Mouse (Mus musculus): Measurements from ENCODE around the gene Wdr27.
"Not testable (repeated sequence)": the region's sequence is repeated elsewhere in the genome, so short reads cannot be mapped to it uniquely, and the experiment has no call there.

The Wdr27 gene

DNA sequence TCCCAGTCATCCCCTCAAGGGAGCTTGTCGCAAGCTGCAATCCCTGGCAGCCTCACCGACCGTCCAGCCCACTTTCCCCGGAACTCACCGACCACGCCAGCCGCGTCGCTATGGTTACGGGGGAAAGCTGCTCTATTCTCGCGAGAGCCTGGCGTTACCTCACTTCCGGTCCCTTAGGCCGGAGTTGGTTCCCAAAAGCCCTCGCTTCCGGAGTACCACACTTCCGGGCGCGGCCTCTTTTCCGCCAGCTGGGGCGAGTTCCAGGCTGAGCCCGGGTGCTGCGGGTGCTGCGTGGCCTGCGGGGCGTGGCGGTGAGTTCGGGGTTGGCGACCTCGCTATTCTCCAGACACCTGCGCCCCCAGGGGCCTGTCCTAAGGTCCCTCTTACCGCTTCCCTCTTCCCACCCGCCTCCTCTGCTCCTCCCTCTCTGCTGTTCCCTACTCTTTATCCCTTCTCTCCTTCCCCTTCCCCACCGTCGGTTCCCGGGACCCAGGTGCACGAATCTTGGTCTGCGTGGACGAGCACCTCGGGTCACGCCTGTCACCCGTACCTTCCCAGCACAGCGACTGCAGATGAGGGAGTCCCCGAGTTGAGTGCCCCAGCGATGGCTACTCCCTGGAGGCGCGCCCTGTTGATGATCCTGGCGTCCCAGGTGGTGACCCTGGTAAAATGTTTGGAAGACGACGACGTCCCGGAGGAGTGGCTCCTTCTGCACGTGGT, at the start of gene Wdr27, which contains the start of gene 1600012H06Rik:
TSS of gene Wdr27 (minus strand) at position 150 of the 720 bp plus-strand sequence.
TSS of gene 1600012H06Rik (plus strand) at position 176 of the 720 bp plus-strand sequence.
- DNase-seq (ENCODE audit: low spot score in 2 of 2) = peak; percentile 96 to 98

DNA sequence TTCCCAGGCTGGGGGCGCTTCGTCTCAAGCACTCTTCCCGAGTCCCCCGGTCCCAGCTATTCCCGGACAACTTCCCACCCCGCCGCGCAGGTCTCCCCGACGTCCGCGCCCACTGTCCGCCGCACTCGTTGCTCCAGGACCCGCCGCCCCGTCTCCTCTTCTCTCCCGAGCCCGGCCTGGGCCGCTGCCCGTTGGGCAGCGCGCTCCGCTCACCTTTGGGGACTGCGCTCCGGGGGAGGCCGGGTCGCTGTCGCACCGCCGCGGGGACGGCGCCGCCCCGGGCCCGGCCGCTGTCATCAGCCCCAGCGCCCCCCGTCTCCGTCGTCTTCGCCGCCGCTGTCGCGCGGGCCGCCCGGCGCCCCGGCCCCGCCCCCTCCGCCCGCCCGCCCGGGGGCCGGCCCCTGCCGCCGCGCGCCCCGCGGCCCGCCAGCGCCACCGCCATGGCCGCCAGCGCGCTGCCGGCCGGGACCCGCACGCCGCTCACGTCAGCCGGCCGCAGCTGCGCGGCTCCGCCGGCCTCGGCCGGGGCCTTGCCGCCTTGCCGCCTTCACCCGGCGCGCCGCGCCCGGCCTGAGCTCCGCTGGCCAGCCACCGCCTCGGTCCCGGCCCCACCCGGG, 49.7 kb upstream of the Wdr27 start:
- DNase-seq (ENCODE audit: low spot score in 2 of 2) = not testable (repeated sequence)

- peak in 1 of 2 experiments; percentile 2 for DNase-seq (ENCODE audit: low spot score in 2 of 2)
Measured at GRCm38 (mm10) chr17:14990116-14990702, 47.3 kb upstream of the Wdr27 start.

- not testable (repeated sequence) for DNase-seq (ENCODE audit: low spot score in 2 of 2)
Measured at GRCm38 (mm10) chr17:14978362-14979038, 35.5 kb upstream of the Wdr27 start, which contains the start of the genes 9030025P20Rik and Gm3417. 9030025P20Rik (plus strand) TSS chr17:14978468. Gm3417 (minus strand) TSS chr17:14978790.

DNA sequence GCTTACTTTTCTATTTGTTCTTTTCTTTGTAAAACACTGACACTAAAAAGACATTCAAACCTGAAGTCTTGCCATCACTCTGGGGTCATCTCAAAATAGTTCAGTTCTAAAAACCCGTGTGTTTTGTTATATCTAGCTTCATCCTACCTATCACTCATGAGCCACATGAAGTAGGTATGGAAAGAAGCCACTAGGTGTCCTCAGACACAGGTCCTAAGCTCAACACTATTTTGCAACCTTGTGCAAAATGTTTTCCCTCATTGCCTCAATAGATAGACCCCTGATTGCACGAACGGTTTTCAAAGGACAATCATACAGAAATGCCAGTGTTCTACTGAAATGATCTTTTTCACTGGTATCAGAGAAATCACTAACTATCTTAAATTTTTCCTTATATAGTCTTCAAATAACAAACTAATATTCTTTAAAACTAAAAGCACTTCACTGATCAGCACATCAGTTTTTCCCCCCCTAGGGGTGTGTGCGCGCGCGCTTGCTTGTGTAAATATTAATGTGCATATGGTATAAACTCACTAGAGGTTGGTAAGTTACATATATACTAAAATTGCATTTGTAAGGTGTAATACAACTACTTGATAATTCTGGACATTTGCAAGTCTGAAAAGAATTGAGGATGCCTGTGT, 34.9 kb upstream of the Wdr27 start:
- DNase-seq (ENCODE audit: low spot score in 2 of 2) = not testable (repeated sequence)

DNA sequence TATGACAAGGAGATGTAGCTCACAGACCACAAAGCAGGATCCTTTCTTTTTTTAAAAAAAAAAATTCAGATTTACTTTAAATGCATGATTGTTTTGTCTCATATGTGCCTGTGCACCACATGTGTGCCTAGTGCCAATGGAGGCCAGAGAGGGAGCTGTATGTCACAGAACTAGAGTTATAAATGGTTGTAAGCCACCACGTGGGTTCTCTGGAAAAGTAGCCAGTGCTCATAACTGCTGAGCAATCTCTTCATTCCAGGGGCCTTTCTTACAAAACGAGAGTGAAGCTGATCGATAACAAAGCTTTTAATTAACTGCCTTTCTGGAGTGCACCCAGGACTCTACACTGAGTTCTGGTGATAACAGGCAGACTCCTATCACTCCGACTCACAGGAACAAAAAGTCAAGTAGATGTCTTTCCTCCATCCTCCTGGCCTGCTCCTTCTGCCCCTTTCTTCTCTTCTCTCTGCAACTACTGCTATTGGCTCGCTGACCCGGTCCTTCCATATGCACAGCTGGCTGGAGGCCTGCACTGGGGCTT, 25.5 kb upstream of the Wdr27 start:
- DNase-seq (ENCODE audit: low spot score in 2 of 2) = not testable (repeated sequence)

GRCm38 (mm10) chr17:14961557-14962154, 18.7 kb upstream of the Wdr27 start:
- not testable (repeated sequence) for DNase-seq (ENCODE audit: low spot score in 2 of 2)

- not testable (repeated sequence) for DNase-seq (ENCODE audit: low spot score in 2 of 2)
Measured at GRCm38 (mm10) chr17:14960951-14961556, 18.1 kb upstream of the Wdr27 start, which contains the start of gene Phf10. Phf10 (minus strand) TSS chr17:14961273.

DNA sequence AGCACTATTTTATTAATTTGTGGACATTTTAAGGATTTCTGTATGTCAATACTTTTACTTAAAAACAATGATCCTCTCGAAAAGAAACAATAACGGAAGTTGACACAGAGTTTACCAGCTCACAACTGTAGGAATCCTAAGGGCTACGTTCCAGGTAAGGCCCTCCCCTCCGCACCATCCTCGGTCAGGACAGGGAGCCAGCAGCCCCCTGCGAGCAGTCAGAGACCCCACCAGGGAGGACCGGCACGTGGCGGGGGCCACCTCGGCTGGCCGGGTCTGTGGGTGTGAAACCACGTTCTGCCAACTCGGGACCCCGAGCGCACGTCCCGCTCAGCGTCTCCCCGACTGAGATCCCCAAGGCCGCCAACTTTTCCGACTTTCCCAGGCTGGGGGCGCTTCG, 17.6 kb upstream of the Wdr27 start:
- DNase-seq (ENCODE audit: low spot score in 2 of 2) = no peak

DNA sequence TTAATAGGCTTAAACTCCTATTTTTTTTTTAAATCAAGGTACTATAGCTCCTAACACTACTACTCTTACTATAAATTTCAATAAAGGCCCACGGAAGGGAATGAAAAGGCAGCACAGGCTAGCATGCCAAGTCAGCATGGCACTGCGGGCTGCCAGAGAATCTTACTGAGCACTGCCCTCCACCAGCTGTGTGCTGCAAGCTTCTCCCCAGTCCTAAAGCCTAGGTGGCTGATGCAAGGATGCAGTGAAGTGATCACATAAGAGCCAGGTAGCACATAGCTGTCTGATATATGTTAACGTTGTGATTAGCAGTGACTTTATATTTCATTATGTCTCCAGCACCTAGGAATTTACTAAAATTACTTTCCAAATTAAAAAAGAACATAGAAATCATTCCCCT, 17.0 kb upstream of the Wdr27 start:
- no peak for DNase-seq (ENCODE audit: low spot score in 2 of 2)

- DNase-seq (ENCODE audit: low spot score in 2 of 2) = no peak
Measured at GRCm38 (mm10) chr17:14958686-14959327, 15.8 kb upstream of the Wdr27 start.

GRCm38 (mm10) chr17:14953452-14953851, 10.5 kb upstream of the Wdr27 start:
- no peak for DNase-seq (ENCODE audit: low spot score in 2 of 2)

- DNase-seq (ENCODE audit: low spot score in 2 of 2) = no peak
Measured at GRCm38 (mm10) chr17:14949161-14949827, 6.3 kb upstream of the Wdr27 start.

DNA sequence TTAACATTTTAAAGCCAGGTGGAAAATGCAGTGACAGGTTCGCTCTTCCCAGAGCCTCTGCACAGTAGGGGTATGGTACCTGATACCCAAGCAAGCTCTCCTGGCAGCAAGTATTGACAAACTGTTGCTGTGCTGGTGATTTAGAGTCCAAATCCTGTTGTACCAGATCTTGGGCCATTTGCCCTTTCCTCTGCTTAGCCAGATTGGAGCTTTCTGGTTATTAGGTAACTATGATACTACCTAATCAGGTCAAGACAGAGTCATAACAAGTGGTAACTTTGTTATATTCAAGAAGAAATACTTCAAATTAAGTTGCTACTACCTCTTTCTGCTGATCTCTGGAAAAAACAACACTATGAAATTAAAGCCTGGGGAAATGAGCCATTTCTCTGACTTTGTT, 1.6 kb upstream of the Wdr27 start:
- DNase-seq (ENCODE audit: low spot score in 2 of 2) = no peak

DNA sequence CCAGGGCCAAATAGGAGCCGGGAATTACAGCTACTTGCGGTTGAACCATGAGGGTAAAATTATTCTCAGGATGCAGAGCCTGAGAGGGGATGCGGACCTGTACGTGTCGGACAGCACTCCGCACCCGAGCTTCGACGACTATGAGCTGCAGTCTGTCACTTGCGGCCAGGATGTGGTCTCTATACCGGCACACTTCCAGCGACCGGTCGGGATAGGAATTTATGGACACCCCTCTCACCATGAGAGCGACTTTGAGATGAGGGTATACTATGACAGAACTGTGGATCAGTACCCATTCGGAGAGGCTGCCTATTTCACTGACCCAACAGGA, 736 bp upstream of the Wdr27 start:
- DNase-seq (ENCODE audit: low spot score in 2 of 2) = no peak

DNA sequence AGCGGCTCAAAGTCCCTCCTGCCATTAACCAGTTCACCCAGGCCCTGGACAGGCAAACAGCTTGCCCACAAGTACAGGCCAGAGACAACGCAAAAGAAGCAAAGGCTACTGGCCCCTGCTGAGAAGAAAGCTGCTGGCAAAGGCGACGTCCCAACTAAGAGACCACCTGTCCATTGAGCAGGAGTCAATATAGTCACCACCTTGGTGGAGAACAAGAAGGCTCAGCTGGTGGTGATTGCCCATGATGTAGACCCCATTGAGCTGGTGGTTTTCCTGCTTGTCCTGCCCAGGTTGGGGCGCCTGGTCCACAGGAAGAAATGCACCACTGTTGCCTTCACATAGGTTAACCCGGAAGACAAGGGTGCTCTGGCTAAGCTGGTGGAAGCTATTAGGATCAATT, 777 bp downstream of the Wdr27 start:
- not testable (repeated sequence) for DNase-seq (ENCODE audit: low spot score in 2 of 2)

DNA sequence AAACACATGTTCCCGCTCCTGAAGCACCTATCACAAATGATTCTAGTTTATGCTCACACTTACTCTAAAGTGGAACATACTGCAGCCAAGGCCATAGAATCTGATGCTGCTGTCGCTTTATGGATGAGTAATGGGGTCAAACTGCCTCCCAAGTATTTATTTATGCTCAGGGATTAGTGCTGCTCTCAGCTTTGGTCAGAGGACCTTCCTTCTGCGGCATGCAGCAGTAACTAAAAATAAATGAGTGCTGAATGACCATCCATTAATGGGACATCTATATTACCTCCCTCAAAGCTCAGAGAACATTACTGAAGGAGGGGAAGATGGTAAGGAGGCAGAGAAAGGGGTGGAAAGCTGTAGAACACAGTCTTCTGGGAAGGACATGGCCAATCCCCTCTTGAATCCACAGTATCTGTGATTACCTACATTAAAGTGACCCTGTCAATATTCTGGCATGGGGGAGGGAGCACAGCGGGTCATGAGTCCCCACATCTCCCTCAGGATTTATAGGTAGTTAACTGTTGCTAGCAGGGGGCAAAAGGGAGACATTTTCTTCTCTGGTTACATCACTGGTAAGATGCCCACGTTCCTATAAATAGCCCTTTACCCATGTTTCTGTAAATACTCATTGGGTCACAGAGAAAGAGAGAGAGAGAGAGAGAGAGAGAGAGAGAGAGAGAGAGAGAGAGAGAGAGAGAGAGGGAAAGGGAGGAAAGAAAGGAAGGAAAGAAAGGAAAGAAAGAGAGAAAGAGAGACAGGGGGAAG, 6.9 kb downstream of the Wdr27 start:
- DNase-seq (ENCODE audit: low spot score in 2 of 2) = no peak

- DNase-seq (ENCODE audit: low spot score in 2 of 2) = not testable (repeated sequence)
Measured at GRCm38 (mm10) chr17:14935280-14935679, 7.7 kb downstream of the Wdr27 start.

DNA sequence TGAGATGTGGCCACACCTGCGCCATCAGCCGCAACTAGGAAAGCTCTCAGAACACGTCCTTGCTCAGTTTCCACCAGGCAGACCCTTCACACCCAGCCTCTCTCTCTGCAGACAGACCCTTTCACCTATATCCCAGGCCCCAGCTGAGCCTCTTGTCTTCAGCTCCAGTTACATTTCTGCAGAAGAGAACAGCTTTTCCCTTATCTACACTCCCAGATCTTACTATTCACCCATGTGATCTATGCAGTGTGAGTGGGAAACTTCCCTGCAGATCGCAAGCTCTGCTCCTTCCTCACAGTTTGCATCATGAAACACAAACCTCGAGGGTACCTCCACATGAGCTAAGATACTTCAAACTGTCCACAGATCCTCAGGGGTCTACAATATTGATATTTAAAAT, 11.5 kb downstream of the Wdr27 start:
- no peak for DNase-seq (ENCODE audit: low spot score in 2 of 2)

Data from frontal cortex, postnatal 25 days (tissue).